Mouse (Mus musculus): ENCODE measurements at regions not wholly inside any gene's neighbourhood (a gene's known extent, or its start where the extent isn't known, plus 50 kb on each side); places are given as distances from the start of the nearest gene placed in this dataset.

- 78% methylated on average over 1 of the region's 1 CpGs for WGBS
- H3K4me1 ChIP-seq (ENCODE audit: control insufficient read depth, insufficient read depth, low read length): no peaks in the 10 kb centered on the region
- TF ChIP-seq CTCF (IDR thresholded peaks at IDR 0.05; ENCODE audit: insufficient read depth, low read length) (no peak), POLR2A (IDR thresholded peaks at IDR 0.05; ENCODE audit: borderline replicate concordance, extremely low read depth, low read depth, low read length) (no peak)
- no peak for DNase-seq
- H3K4me3 ChIP-seq (replicated peaks; ENCODE audit: extremely low read depth, low read depth, low read length): no peak overlapping the region
These were observed 62.6 kb upstream of the Pgr start for GRCm38 (mm10) chr9:8837073-8837472.

- H3K4me3 ChIP-seq (replicated peaks; ENCODE audit: extremely low read depth, low read depth, low read length): no peak overlapping the region
- H3K4me1 ChIP-seq (ENCODE audit: control insufficient read depth, insufficient read depth, low read length): no peaks in the 10 kb centered on the region
- DNase-seq: no peak
- TF ChIP-seq POLR2A (IDR thresholded peaks at IDR 0.05; ENCODE audit: borderline replicate concordance, extremely low read depth, low read depth, low read length): no peak
These were observed 61.3 kb upstream of the Pgr start for GRCm38 (mm10) chr9:8838356-8838755.

GRCm38 (mm10) chr9:8838891-8839290 lies 60.7 kb upstream of the Pgr start:
- Histone ChIP-seq H3K4me1 (ENCODE audit: control insufficient read depth, insufficient read depth, low read length) (no peaks in the 10 kb centered on the region), H3K4me3 (replicated peaks; ENCODE audit: extremely low read depth, low read depth, low read length) (no peak overlapping the region)
- DNase-seq: no peak
- WGBS: 42% methylated on average over 3 of the region's 3 CpGs
- TF ChIP-seq CTCF (IDR thresholded peaks at IDR 0.05; ENCODE audit: insufficient read depth, low read length): no peak
- no peak for TF ChIP-seq POLR2A (IDR thresholded peaks at IDR 0.05; ENCODE audit: borderline replicate concordance, extremely low read depth, low read depth, low read length)
